Mouse (Mus musculus) G1E (cell line): ENCODE results near the gene Olfr872. TPM values are rescaled to one million over a fixed set of nuclear protein-coding genes. Genes with fewer than 3 reads are reported as not detected.
"Not testable (repeated sequence)": the region's sequence is repeated elsewhere in the genome, so short reads cannot be mapped to it uniquely, and the experiment has no call there.

Experiments
- ATAC-seq: 2 replicates; pipeline ENCODE4 v1.8.0; 2016; ENCODE audit warnings: mild to moderate bottlenecking; ENCODE audit not compliant: insufficient number of reproducible peaks, poor library complexity, low FRiP score, severe bottlenecking; ENCODE audit errors: extremely low read depth
- DNase-seq: peaks from one replicate; pipeline ENCODE4 v3.0.0; 2012; ENCODE audit warnings: low spot score
- H3K27me3 ChIP-seq: 2 replicates; pipeline ENCODE4 v1.6.1; 2012; ENCODE audit warnings: mild to moderate bottlenecking, low read length, inconsistent platforms; ENCODE audit not compliant: insufficient read depth
- H3K36me3 ChIP-seq: replicated peaks from 2 replicates; pipeline ENCODE3; 2012; ENCODE audit warnings: mild to moderate bottlenecking, inconsistent platforms
- H3K4me1 ChIP-seq: 2 replicates; pipeline ENCODE4 v1.6.1; 2012; ENCODE audit warnings: low read depth, low read length, inconsistent platforms, mixed read lengths; ENCODE audit not compliant: insufficient read depth
- H3K4me3 ChIP-seq: 2 replicates; pipeline ENCODE4 v1.5.1; 2012; ENCODE audit warnings: low read depth, mild to moderate bottlenecking, inconsistent platforms, low read length, moderate library complexity, mixed read lengths
- H3K9me3 ChIP-seq: replicated peaks from 2 replicates; pipeline ENCODE4 v1.6.1; 2012; ENCODE audit warnings: inconsistent platforms
- CTCF ChIP-seq: IDR thresholded peaks from 2 replicates; pipeline ENCODE4 v1.5.1; 2012; ENCODE audit warnings: low read depth, low read length, inconsistent platforms, mixed read lengths
- GATA1 ChIP-seq: IDR thresholded peaks from 2 replicates; pipeline ENCODE4 v1.6.1; 2012; ENCODE audit warnings: borderline replicate concordance, low read length, inconsistent platforms, mixed read lengths
- GATA2 ChIP-seq: IDR thresholded peaks from 2 replicates; pipeline ENCODE4 v1.6.1; 2012; ENCODE audit warnings: low read depth, low read length, inconsistent platforms, borderline replicate concordance
- POLR2AphosphoS5 ChIP-seq: IDR thresholded peaks from 2 replicates; pipeline ENCODE4 v1.6.1; 2012; ENCODE audit warnings: low read depth, low read length, inconsistent platforms; ENCODE audit not compliant: insufficient replicate concordance
- TAL1 ChIP-seq: conservative IDR thresholded peaks from 2 replicates; pipeline ENCODE4 v1.6.1; 2012; ENCODE audit warnings: low read depth, low read length, inconsistent platforms, mixed read lengths
- polyA plus RNA-seq: library from polyadenylated mRNA; stranded (reverse); fragments of >175 nt; gene quantifications from 2 replicates; pipeline ENCODE4 v1.2.3, GENCODE M21; 2012
- total RNA-seq, 2 experiments: library from RNA; stranded (forward) in 1 of 2; stranded (reverse) in 1 of 2; fragments of 200-1000 nt in 1 of 2; fragments of >200 nt in 1 of 2; fragmentation: Nextera tagmentation in 1 of 2; gene quantifications; 2 replicates each; pipeline ENCODE4 v1.2.3; 2014 to 2017

Gene Olfr872
- total and polyA plus RNA-seq, 3 experiments: not detected

DNA sequence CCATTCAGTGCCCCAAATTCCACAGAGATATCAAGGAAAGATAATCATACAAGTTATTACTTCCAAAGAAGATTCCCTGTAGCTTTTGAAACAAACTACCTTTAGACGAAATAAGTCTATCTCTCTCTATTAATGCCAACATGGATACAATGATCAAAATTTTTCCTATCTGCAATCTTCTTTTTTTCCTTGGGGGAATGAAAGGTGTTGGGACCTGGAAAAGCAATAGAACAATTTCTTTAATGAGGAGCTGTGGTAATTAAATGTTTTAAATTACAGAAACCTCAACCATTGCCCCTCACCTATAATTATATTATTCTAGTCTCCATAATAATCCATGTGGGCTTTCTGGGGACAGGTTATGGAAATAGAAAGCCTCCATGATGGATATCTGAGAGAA lies 45.1 kb downstream of the Olfr872 start, which contains the start of gene Olfr39:
Gene Olfr39 (plus strand): TSS at position 301 of the 400 bp plus-strand sequence.
- DNase-seq: no peak
- no peaks in the 10 kb centered on the region for H3K27me3 ChIP-seq
- no peak within 1 kb of the TSS for H3K4me3 ChIP-seq
- no peaks in the 10 kb centered on the region for H3K9me3 ChIP-seq
- H3K4me1 ChIP-seq: no peaks in the 10 kb centered on the region
- no peak for TF ChIP-seq CTCF
- TF ChIP-seq GATA1: no peak
- TF ChIP-seq TAL1: no peak
- no peak for TF ChIP-seq GATA2
- TF ChIP-seq POLR2AphosphoS5: no peak
- ATAC-seq: no peak
- no peaks in the 10 kb centered on the region for H3K36me3 ChIP-seq

DNA sequence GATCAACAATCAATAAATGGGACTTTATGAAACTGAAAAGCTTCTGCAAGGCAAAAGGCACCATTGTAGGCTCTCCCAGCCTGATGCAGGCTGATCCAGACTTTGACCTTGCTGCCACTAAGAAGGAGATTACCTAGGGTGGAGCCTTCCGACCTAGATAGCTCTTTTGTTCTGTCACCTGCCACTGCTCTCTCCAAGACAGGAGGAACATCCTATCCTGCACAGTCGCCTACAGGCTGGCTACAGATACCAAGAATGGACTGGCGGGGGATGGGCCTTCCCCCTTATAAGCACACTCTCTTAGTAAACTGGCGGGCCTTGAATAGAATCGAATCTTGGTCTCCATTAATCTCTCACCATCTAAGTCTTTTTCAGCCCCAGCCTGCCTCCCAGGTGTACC lies 58.6 kb downstream of the Olfr872 start:
- not testable (repeated sequence) for H3K36me3 ChIP-seq, H3K27me3 ChIP-seq, DNase-seq, H3K9me3 ChIP-seq, H3K4me1 ChIP-seq, ATAC-seq, H3K4me3 ChIP-seq

DNA sequence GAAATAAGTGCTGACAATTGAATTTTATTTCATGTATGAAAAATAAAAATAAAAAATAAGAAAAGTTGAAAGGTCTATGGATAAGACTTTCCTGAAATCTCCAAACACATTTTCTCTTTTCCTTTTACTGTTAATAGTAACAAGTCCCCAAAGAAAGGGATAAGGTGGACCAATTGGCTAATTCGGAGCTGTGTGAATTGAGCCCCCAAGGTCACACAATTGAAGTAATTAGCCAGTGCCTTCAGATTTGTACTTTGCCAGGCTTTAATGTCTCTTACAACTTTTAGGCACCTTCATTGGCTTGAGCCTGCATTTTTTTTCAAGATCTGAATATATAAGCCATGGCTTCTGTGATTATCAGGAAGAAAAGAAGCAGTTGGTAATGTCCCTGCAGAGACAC lies 61.3 kb downstream of the Olfr872 start, which contains the start of gene Olfr873:
Gene Olfr873 (plus strand): TSS at position 301 of the 400 bp plus-strand sequence.
- Histone ChIP-seq H3K4me3 (no peak within 1 kb of the TSS), H3K9me3 (no peaks in the 10 kb centered on the region), H3K36me3 (no peaks in the 10 kb centered on the region), H3K4me1 (no peaks in the 10 kb centered on the region), H3K27me3 (no peaks in the 10 kb centered on the region)
- TF ChIP-seq GATA1 (no peak), GATA2 (no peak), TAL1 (no peak), CTCF (no peak), POLR2AphosphoS5 (no peak)
- DNase-seq (no peak), ATAC-seq (no peak)

Other genes starting within 250 kb of the Olfr872 start
- not detected in 2 replicates for gene Olfr866, start 209.1 kb upstream of the Olfr872 start, total RNA-seq (2014; fragmentation: Nextera tagmentation)
- not detected in 2 replicates for gene Olfr866, start 209.1 kb upstream of the Olfr872 start, total RNA-seq (2017)
- not detected in 2 replicates for gene Olfr866, start 209.1 kb upstream of the Olfr872 start, polyA plus RNA-seq
- gene Olfr867, start 179.6 kb upstream of the Olfr872 start, total RNA-seq (2014; fragmentation: Nextera tagmentation): not detected in 2 replicates
- gene Olfr867, start 179.6 kb upstream of the Olfr872 start, total RNA-seq (2017): not detected in 2 replicates
- not detected in 2 replicates for gene Olfr867, start 179.6 kb upstream of the Olfr872 start, polyA plus RNA-seq
- gene Olfr868, start 138.5 kb upstream of the Olfr872 start, total RNA-seq (2014; fragmentation: Nextera tagmentation): not detected in 2 replicates
- 0.06 and 0.27 TPM in 2 replicates for gene Olfr868, start 138.5 kb upstream of the Olfr872 start, total RNA-seq (2017)
- gene Olfr868, start 138.5 kb upstream of the Olfr872 start, polyA plus RNA-seq: not detected in 2 replicates
- not detected in 2 replicates for gene Olfr869, start 108.1 kb upstream of the Olfr872 start, total RNA-seq (2014; fragmentation: Nextera tagmentation)
- not detected in 2 replicates for gene Olfr869, start 108.1 kb upstream of the Olfr872 start, total RNA-seq (2017)
- gene Olfr869, start 108.1 kb upstream of the Olfr872 start, polyA plus RNA-seq: not detected in 2 replicates
- gene Olfr870, start 63.1 kb upstream of the Olfr872 start, total RNA-seq (2014; fragmentation: Nextera tagmentation): not detected in 2 replicates
- gene Olfr870, start 63.1 kb upstream of the Olfr872 start, total RNA-seq (2017): 0.06 and 0.11 TPM in 2 replicates
- not detected in 2 replicates for gene Olfr870, start 63.1 kb upstream of the Olfr872 start, polyA plus RNA-seq
- not detected in 2 replicates for gene Olfr871, start 24.9 kb upstream of the Olfr872 start, total RNA-seq (2014; fragmentation: Nextera tagmentation)
- not detected in 2 replicates for gene Olfr871, start 24.9 kb upstream of the Olfr872 start, total RNA-seq (2017)
- not detected in 2 replicates for gene Olfr871, start 24.9 kb upstream of the Olfr872 start, polyA plus RNA-seq
- gene Olfr39, start 45.2 kb downstream of the Olfr872 start, total RNA-seq (2014; fragmentation: Nextera tagmentation): not detected in 2 replicates
- 0.27 TPM in 1 of 2 replicates, not detected in the other for gene Olfr39, start 45.2 kb downstream of the Olfr872 start, total RNA-seq (2017)
- gene Olfr39, start 45.2 kb downstream of the Olfr872 start, polyA plus RNA-seq: not detected in 2 replicates
- not detected in 2 replicates for gene Olfr873, start 61.4 kb downstream of the Olfr872 start, total RNA-seq (2014; fragmentation: Nextera tagmentation)
- gene Olfr873, start 61.4 kb downstream of the Olfr872 start, total RNA-seq (2017): 0.12 and 0.27 TPM in 2 replicates
- gene Olfr873, start 61.4 kb downstream of the Olfr872 start, polyA plus RNA-seq: not detected in 2 replicates
- not detected in 2 replicates for gene Olfr18, start 99.0 kb downstream of the Olfr872 start, total RNA-seq (2014; fragmentation: Nextera tagmentation)
- gene Olfr18, start 99.0 kb downstream of the Olfr872 start, total RNA-seq (2017): 0.11 and 0.12 TPM in 2 replicates
- not detected in 2 replicates for gene Olfr18, start 99.0 kb downstream of the Olfr872 start, polyA plus RNA-seq
- 17.5 and 23.0 TPM in 2 replicates for gene Zfp560, start 148.1 kb downstream of the Olfr872 start, total RNA-seq (2014; fragmentation: Nextera tagmentation)
- gene Zfp560, start 148.1 kb downstream of the Olfr872 start, total RNA-seq (2017): 25.4 and 28.9 TPM in 2 replicates
- gene Zfp560, start 148.1 kb downstream of the Olfr872 start, polyA plus RNA-seq: 0.86 and 2.4 TPM in 2 replicates
- 26.8 and 30.0 TPM in 2 replicates for gene Zfp26, start 223.0 kb downstream of the Olfr872 start, total RNA-seq (2014; fragmentation: Nextera tagmentation)
- 24.1 and 31.4 TPM in 2 replicates for gene Zfp26, start 223.0 kb downstream of the Olfr872 start, total RNA-seq (2017)
- gene Zfp26, start 223.0 kb downstream of the Olfr872 start, polyA plus RNA-seq: 0.28 and 0.31 TPM in 2 replicates